Mouse (Mus musculus): Measurements from ENCODE around the gene Cyp2c55. TPM values are rescaled to one million over a fixed set of nuclear protein-coding genes. Genes with fewer than 3 reads are reported as not detected.

Cyp2c55 gene
- polyA plus RNA-seq, 2 experiments: 0.09 TPM; not detected in 1

- ATAC-seq (ENCODE audit: low FRiP score, low read depth) (no peak), DNase-seq (ENCODE audit: low spot score) (no peak)
- no peak for TF ChIP-seq POLR2A (IDR thresholded peaks at IDR 0.05; ENCODE audit: borderline replicate concordance, extremely low read depth, insufficient read depth, insufficient read length)
- H3K27me3 ChIP-seq (ENCODE audit: control insufficient read depth, insufficient read depth, low read length): no peaks in the 10 kb centered on the region
- H3K4me1 ChIP-seq (ENCODE audit: control insufficient read depth, insufficient read depth, low read length): no peaks in the 10 kb centered on the region
- no peak overlapping the region for H3K4me2 ChIP-seq (replicated peaks; ENCODE audit: low read depth, low read length, severe bottlenecking)
- no peaks in the 10 kb centered on the region for H3K36me3 ChIP-seq (ENCODE audit: control insufficient read depth, insufficient read depth, low read length)
- no peak overlapping the region for H3K27ac ChIP-seq (replicated peaks; ENCODE audit: low read depth, low read length)
- peaks cover 4% of the 10 kb centered on the region; the same call in 1 of the 2 replicates for H3K9me3 ChIP-seq (ENCODE audit: control insufficient read depth, low read length)
- no peak overlapping the region for H3K4me3 ChIP-seq (replicated peaks; ENCODE audit: low read length)
- WGBS: 82% methylated on average over 4 of the region's 4 CpGs
- no peak overlapping the region for H3K9ac ChIP-seq (ENCODE audit: low read depth, low read length, severe bottlenecking)
Measured at GRCm38 (mm10) chr19:38998248-38998647, 8.6 kb upstream of the Cyp2c55 start.

GRCm38 (mm10) chr19:38998676-38999075 is 8.1 kb upstream of the Cyp2c55 start:
- Histone ChIP-seq H3K9me3 (ENCODE audit: control insufficient read depth, low read length) (no peaks in the 10 kb centered on the region; the same call in 1 of the 2 replicates), H3K4me3 (replicated peaks; ENCODE audit: low read length) (no peak overlapping the region), H3K27ac (replicated peaks; ENCODE audit: low read depth, low read length) (no peak overlapping the region), H3K4me2 (replicated peaks; ENCODE audit: low read depth, low read length, severe bottlenecking) (no peak overlapping the region), H3K9ac (ENCODE audit: low read depth, low read length, severe bottlenecking) (no peak overlapping the region), H3K27me3 (ENCODE audit: control insufficient read depth, insufficient read depth, low read length) (no peaks in the 10 kb centered on the region), H3K36me3 (ENCODE audit: control insufficient read depth, insufficient read depth, low read length) (no peaks in the 10 kb centered on the region), H3K4me1 (ENCODE audit: control insufficient read depth, insufficient read depth, low read length) (no peaks in the 10 kb centered on the region)
- TF ChIP-seq POLR2A (IDR thresholded peaks at IDR 0.05; ENCODE audit: borderline replicate concordance, extremely low read depth, insufficient read depth, insufficient read length): no peak
- DNase-seq (ENCODE audit: low spot score): no peak
- 83% methylated on average over 1 of the region's 1 CpGs for WGBS
- ATAC-seq (ENCODE audit: low FRiP score, low read depth): no peak

GRCm38 (mm10) chr19:39005132-39005531 is 1.7 kb upstream of the Cyp2c55 start:
- H3K4me3 ChIP-seq (replicated peaks; ENCODE audit: low read length): no peak overlapping the region
- no peaks in the 10 kb centered on the region for H3K27me3 ChIP-seq (ENCODE audit: control insufficient read depth, insufficient read depth, low read length)
- H3K4me2 ChIP-seq (replicated peaks; ENCODE audit: low read depth, low read length, severe bottlenecking): no peak overlapping the region
- WGBS: 84% methylated on average over 1 of the region's 1 CpGs
- TF ChIP-seq POLR2A (IDR thresholded peaks at IDR 0.05; ENCODE audit: borderline replicate concordance, extremely low read depth, insufficient read depth, insufficient read length): no peak
- no peak overlapping the region for H3K27ac ChIP-seq (replicated peaks; ENCODE audit: low read depth, low read length)
- no peaks in the 10 kb centered on the region for H3K9me3 ChIP-seq (ENCODE audit: control insufficient read depth, low read length)
- DNase-seq (ENCODE audit: low spot score) (no peak), ATAC-seq (ENCODE audit: low FRiP score, low read depth) (no peak)
- H3K9ac ChIP-seq (ENCODE audit: low read depth, low read length, severe bottlenecking): no peak overlapping the region
- no peaks in the 10 kb centered on the region for H3K36me3 ChIP-seq (ENCODE audit: control insufficient read depth, insufficient read depth, low read length)
- no peaks in the 10 kb centered on the region for H3K4me1 ChIP-seq (ENCODE audit: control insufficient read depth, insufficient read depth, low read length)

GRCm38 (mm10) chr19:39057928-39058327 is 51.1 kb downstream of the Cyp2c55 start:
- WGBS: 92% methylated on average over 1 of the region's 1 CpGs
- H3K36me3 ChIP-seq (ENCODE audit: control insufficient read depth, insufficient read depth, low read length): no peaks in the 10 kb centered on the region
- H3K4me2 ChIP-seq (replicated peaks; ENCODE audit: low read depth, low read length, severe bottlenecking): no peak overlapping the region
- TF ChIP-seq POLR2A (IDR thresholded peaks at IDR 0.05; ENCODE audit: borderline replicate concordance, extremely low read depth, insufficient read depth, insufficient read length): no peak
- no peaks in the 10 kb centered on the region for H3K4me1 ChIP-seq (ENCODE audit: control insufficient read depth, insufficient read depth, low read length)
- no peak overlapping the region for H3K4me3 ChIP-seq (replicated peaks; ENCODE audit: low read length)
- H3K9ac ChIP-seq (ENCODE audit: low read depth, low read length, severe bottlenecking): no peak overlapping the region
- ATAC-seq (ENCODE audit: low FRiP score, low read depth) (no peak), DNase-seq (ENCODE audit: low spot score) (no peak)
- no peaks in the 10 kb centered on the region for H3K27me3 ChIP-seq (ENCODE audit: control insufficient read depth, insufficient read depth, low read length)
- H3K9me3 ChIP-seq (ENCODE audit: control insufficient read depth, low read length): no peaks in the 10 kb centered on the region
- no peak overlapping the region for H3K27ac ChIP-seq (replicated peaks; ENCODE audit: low read depth, low read length)

GRCm38 (mm10) chr19:39060719-39061118 is 53.9 kb downstream of the Cyp2c55 start, which contains the start of gene Cyp2c65:
Gene Cyp2c65, plus strand, starts transcription at chr19:39061015.
- Histone ChIP-seq H3K4me2 (replicated peaks; ENCODE audit: low read depth, low read length, severe bottlenecking) (no peak within 1 kb of the TSS), H3K9ac (ENCODE audit: low read depth, low read length, severe bottlenecking) (no peak within 1 kb of the TSS), H3K27me3 (ENCODE audit: control insufficient read depth, insufficient read depth, low read length) (no peaks in the 10 kb centered on the region), H3K36me3 (ENCODE audit: control insufficient read depth, insufficient read depth, low read length) (no peaks in the 10 kb centered on the region), H3K27ac (replicated peaks; ENCODE audit: low read depth, low read length) (no peak within 1 kb of the TSS), H3K9me3 (ENCODE audit: control insufficient read depth, low read length) (no peaks in the 10 kb centered on the region), H3K4me3 (replicated peaks; ENCODE audit: low read length) (no peak within 1 kb of the TSS), H3K4me1 (ENCODE audit: control insufficient read depth, insufficient read depth, low read length) (no peaks in the 10 kb centered on the region)
- no peak for TF ChIP-seq POLR2A (IDR thresholded peaks at IDR 0.05; ENCODE audit: borderline replicate concordance, extremely low read depth, insufficient read depth, insufficient read length)
- ATAC-seq (ENCODE audit: low FRiP score, low read depth): no peak
- no peak for DNase-seq (ENCODE audit: low spot score)
- WGBS: 65% methylated on average over 2 of the region's 2 CpGs

Small RNA genes within 50 kb of the gene (microRNA-seq; reads per million reads assigned to microRNA genes)
- not detected for gene Gm23800

Other genes with a start within 250 kb of the Cyp2c55 start
- 12.3 and 15.0 TPM in 2 replicates for gene Noc3l, start 187.8 kb upstream of the Cyp2c55 start, polyA plus RNA-seq (2012; rRNA removed)
- 7.7 and 7.9 TPM in 2 replicates for gene Noc3l, start 187.8 kb upstream of the Cyp2c55 start, polyA plus RNA-seq (2014; fragmentation: Nextera tagmentation; extraction: Ambion mirVana)
- 6.4 and 6.6 TPM in 2 replicates for gene Tbc1d12, start 170.4 kb upstream of the Cyp2c55 start, polyA plus RNA-seq (2012; rRNA removed)
- gene Tbc1d12, start 170.4 kb upstream of the Cyp2c55 start, polyA plus RNA-seq (2014; fragmentation: Nextera tagmentation; extraction: Ambion mirVana): 4.3 and 4.5 TPM in 2 replicates
- 18.5 and 23.3 TPM in 2 replicates for gene Hells, start 76.1 kb upstream of the Cyp2c55 start, polyA plus RNA-seq (2012; rRNA removed)
- 35.3 and 43.0 TPM in 2 replicates for gene Hells, start 76.1 kb upstream of the Cyp2c55 start, polyA plus RNA-seq (2014; fragmentation: Nextera tagmentation; extraction: Ambion mirVana)
- gene Cyp2c65, start 54.0 kb downstream of the Cyp2c55 start, polyA plus RNA-seq (2012; rRNA removed): not detected in 2 replicates
- not detected in 2 replicates for gene Cyp2c65, start 54.0 kb downstream of the Cyp2c55 start, polyA plus RNA-seq (2014; fragmentation: Nextera tagmentation; extraction: Ambion mirVana)
- gene Cyp2c66, start 106.9 kb downstream of the Cyp2c55 start, polyA plus RNA-seq (2012; rRNA removed): not detected in 2 replicates
- gene Cyp2c66, start 106.9 kb downstream of the Cyp2c55 start, polyA plus RNA-seq (2014; fragmentation: Nextera tagmentation; extraction: Ambion mirVana): not detected in 2 replicates